Mouse (Mus musculus) forebrain, embryonic 12.5 days (tissue): Measurements from ENCODE around the gene Efna3. TPM values are rescaled to one million over a fixed set of nuclear protein-coding genes. Genes with fewer than 3 reads are reported as not detected.

Source experiments
- ATAC-seq: fragments of 200-750 bp; cut with Nextera tagmentation; 2 replicates; pipeline ENCODE4 v1.8.0; 2017; ENCODE audit warnings: moderate TSS enrichment; ENCODE audit not compliant: low FRiP score
- H3K27ac ChIP-seq: fragments of 300-500 bp; sonication (generic); 2 replicates; pipeline ENCODE4 v1.5.1; 2016; ENCODE audit warnings: mild to moderate bottlenecking
- H3K27me3 ChIP-seq: fragments of 300-500 bp; sonication (generic); 2 replicates; pipeline ENCODE4 v1.6.1; 2016; ENCODE audit warnings: mild to moderate bottlenecking
- H3K36me3 ChIP-seq: fragments of 300-500 bp; sonication (generic); replicated peaks from 2 replicates; pipeline ENCODE4 v1.6.1; 2016; ENCODE audit warnings: mild to moderate bottlenecking
- H3K4me1 ChIP-seq: fragments of 300-500 bp; sonication (generic); 2 replicates; pipeline ENCODE4 v1.6.1; 2016
- H3K4me2 ChIP-seq: fragments of 300-500 bp; sonication (generic); 2 replicates; pipeline ENCODE4 v1.6.1; 2016; ENCODE audit warnings: mild to moderate bottlenecking, moderate library complexity
- H3K4me3 ChIP-seq: fragments of 300-500 bp; sonication (generic); replicated peaks from 2 replicates; pipeline ENCODE4 v1.5.1; 2016; ENCODE audit warnings: mild to moderate bottlenecking
- H3K9ac ChIP-seq: fragments of 300-500 bp; sonication (generic); 2 replicates; pipeline ENCODE4 v1.6.1; 2016; ENCODE audit warnings: mild to moderate bottlenecking
- H3K9me3 ChIP-seq: fragments of 300-500 bp; sonication (generic); 2 replicates; pipeline ENCODE4 v1.6.1; 2016
- WGBS: fragments of 180-500 bp; shearing (Covaris S2); methylation state at CpG from one replicate; pipeline ENCODE4 v1.1.7; 2016; 5-methylcytosine and 5-hydroxymethylcytosine counted together
- polyA plus RNA-seq: library from polyadenylated mRNA; unstranded; fragments of >200 nt; fragmentation: Nextera tagmentation; extraction: Ambion mirVana; gene quantifications from 2 replicates; pipeline ENCODE4 v1.2.1, GENCODE M21; 2016

Gene Efna3
- polyA plus RNA-seq, 1 experiment from 2014 or later, result 11.9 TPM

DNA sequence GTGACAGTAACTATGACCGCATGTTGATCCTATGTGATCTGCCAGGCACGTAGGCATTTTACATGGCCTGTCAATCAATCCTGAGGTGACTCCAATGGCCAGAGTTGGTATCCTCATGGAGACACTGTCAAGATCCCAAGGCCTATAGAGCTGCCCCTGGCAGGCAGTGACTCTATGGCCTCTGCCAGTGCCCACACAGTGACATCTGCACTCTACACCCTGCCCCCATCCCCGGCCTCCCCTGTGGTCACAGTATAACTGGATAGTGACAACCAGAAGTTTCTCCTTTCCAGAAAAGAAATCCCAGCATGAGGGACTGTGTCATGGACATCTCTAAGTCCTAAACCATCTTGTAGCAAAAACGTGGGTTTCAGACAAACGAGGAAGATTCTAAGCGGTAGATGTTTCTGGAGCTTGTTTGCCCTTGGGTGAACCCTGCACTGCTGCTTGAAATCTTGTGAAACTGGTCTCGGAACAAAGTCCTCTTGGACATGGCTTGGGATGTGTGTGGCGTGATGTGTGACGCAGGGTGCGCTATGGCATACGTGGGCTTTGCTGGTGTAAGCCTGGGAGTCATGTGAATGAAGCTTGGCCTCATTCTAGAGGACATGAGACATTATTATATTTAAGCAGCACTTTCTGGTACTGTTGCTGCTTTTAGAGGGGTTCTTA lies 29.4 kb downstream of the Efna3 start:
- no peaks in the 10 kb centered on the region for H3K4me1 ChIP-seq
- H3K9ac ChIP-seq, result no peak overlapping the region
- no peak for ATAC-seq
- no peaks in the 10 kb centered on the region for H3K9me3 ChIP-seq
- H3K36me3 ChIP-seq, result no peaks in the 10 kb centered on the region
- H3K27ac ChIP-seq, result no peak overlapping the region
- 0 out of 2 replicates have a peak, but pooled peaks cover 11% of the 10 kb centered on the region for H3K27me3 ChIP-seq
- WGBS, result 92% methylated on average over 11 of the region's 11 CpGs
- no peak overlapping the region for H3K4me2 ChIP-seq
- H3K4me3 ChIP-seq, result no peak overlapping the region

DNA sequence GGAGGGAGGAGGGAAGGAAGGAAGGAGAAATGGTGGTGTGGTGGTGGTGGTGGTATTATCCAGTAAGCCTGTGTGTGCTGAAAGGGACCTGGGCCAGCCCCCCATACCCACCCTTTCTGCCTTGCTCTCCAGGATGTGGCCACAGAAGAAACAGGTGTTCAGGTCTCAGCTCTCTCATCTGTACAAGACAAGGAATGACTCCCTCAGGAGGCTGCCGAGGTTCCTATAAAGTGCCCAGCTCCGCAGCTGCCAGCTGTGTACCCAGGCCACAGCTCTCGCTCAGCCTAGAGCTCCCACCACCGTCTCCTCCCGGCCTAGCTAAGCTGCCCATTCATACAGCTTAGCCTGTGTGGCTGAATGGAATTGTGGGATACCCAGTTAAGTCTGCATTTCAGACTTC lies 30.5 kb downstream of the Efna3 start:
- no peak for ATAC-seq
- WGBS, result 77% methylated on average over 5 of the region's 5 CpGs
- Histone ChIP-seq H3K9me3 (no peaks in the 10 kb centered on the region), H3K4me3 (no peak overlapping the region), H3K4me2 (no peak overlapping the region), H3K27me3 (0 out of 2 replicates have a peak, but pooled peaks cover 9% of the 10 kb centered on the region), H3K27ac (no peak overlapping the region), H3K36me3 (no peaks in the 10 kb centered on the region), H3K4me1 (no peaks in the 10 kb centered on the region), H3K9ac (no peak overlapping the region)

- WGBS, result 80% methylated on average over 10 of the region's 10 CpGs
These were observed 30.9 kb downstream of the Efna3 start for GRCm38 (mm10) chr3:89291874-89292273.

DNA sequence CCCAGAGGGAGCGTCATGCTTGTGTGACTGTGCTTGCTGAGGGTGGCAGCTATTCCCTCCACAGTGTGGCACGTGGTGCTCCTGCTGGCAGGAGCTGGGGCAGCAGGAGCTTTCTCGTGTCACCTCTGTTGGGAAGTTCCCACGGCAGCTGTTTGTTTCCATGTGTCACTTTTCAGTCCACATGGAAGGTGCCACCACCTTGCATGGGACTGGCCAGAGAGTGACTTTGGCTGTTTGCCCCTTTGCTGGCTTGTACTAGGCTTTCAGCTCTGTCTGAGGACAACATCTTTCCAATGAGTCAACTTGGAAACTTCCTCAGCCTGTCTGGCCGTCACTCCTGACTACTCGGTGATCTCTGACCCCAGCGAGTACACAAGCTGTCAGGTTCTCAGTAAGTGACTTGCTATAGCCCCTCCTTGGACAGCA lies 34.2 kb downstream of the Efna3 start:
- H3K27ac ChIP-seq, result no peak overlapping the region
- ATAC-seq, result no peak
- WGBS, result 59% methylated on average over 7 of the region's 7 CpGs

More at GRCm38 (mm10) chr3:89291874-89292273, 30.9 kb downstream of the Efna3 start:
- 0 out of 2 replicates have a peak, but pooled peaks cover 9% of the 10 kb centered on the region for H3K27me3 ChIP-seq
- no peak overlapping the region for H3K9ac ChIP-seq
- H3K27ac ChIP-seq, result no peak overlapping the region
- H3K9me3 ChIP-seq, result no peaks in the 10 kb centered on the region
- no peak overlapping the region for H3K4me3 ChIP-seq
- H3K4me2 ChIP-seq, result no peak overlapping the region
- no peaks in the 10 kb centered on the region for H3K36me3 ChIP-seq
- no peak for ATAC-seq
- H3K4me1 ChIP-seq, result no peaks in the 10 kb centered on the region

GRCm38 (mm10) chr3:89287286-89287685 lies 35.5 kb downstream of the Efna3 start:
- Histone ChIP-seq H3K4me1 (peaks cover 1% of the 10 kb centered on the region; the same call in 1 of the 2 replicates), H3K4me3 (no peak overlapping the region), H3K9me3 (no peaks in the 10 kb centered on the region), H3K4me2 (no peak overlapping the region), H3K27ac (peak overlapping the region; percentile 19; the same call in 1 of the 2 replicates), H3K27me3 (0 out of 2 replicates have a peak, but pooled peaks cover 12% of the 10 kb centered on the region), H3K36me3 (no peaks in the 10 kb centered on the region), H3K9ac (no peak overlapping the region)
- 62% methylated on average over 5 of the region's 5 CpGs for WGBS
- ATAC-seq, result no peak

More for the DNA sequence above, 34.2 kb downstream of the Efna3 start:
- Histone ChIP-seq H3K4me3 (no peak overlapping the region), H3K4me2 (no peak overlapping the region), H3K9me3 (no peaks in the 10 kb centered on the region), H3K36me3 (no peaks in the 10 kb centered on the region), H3K27me3 (0 out of 2 replicates have a peak, but pooled peaks cover 8% of the 10 kb centered on the region), H3K9ac (no peak overlapping the region), H3K4me1 (no peaks in the 10 kb centered on the region)

GRCm38 (mm10) chr3:89285526-89285925 lies 37.2 kb downstream of the Efna3 start:
- ATAC-seq, result no peak
- H3K9me3 ChIP-seq, result no peaks in the 10 kb centered on the region
- 41% methylated on average over 2 of the region's 2 CpGs for WGBS
- H3K4me3 ChIP-seq, result no peak overlapping the region
- no peaks in the 10 kb centered on the region for H3K36me3 ChIP-seq
- peaks cover 25% of the 10 kb centered on the region for H3K27me3 ChIP-seq
- no peak overlapping the region for H3K4me2 ChIP-seq
- no peak overlapping the region for H3K27ac ChIP-seq
- H3K9ac ChIP-seq, result no peak overlapping the region
- H3K4me1 ChIP-seq, result peaks cover 18% of the 10 kb centered on the region

DNA sequence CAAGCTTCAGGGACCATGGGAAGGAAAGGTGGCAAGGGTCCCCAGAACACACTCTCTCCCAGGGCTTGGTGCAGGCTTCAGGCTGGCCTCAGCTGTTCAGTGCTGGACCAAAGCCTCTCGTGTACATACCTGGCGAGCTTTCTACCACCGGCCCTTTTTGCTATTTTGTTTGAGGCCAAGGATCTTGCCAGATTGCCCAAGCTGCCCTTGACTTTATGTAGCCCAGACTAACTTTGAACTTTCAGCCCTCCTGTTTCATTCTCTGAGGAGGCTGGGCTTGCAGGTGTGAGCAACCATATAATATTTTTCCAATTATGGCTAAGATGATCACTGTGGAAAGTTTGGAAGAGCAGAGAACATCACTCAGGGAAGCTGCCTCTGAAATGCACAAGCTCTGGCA lies 38.5 kb downstream of the Efna3 start:
- WGBS, result 92% methylated on average over 3 of the region's 3 CpGs
- ATAC-seq, result no peak

GRCm38 (mm10) chr3:89282291-89282643 lies 40.5 kb downstream of the Efna3 start:
- Histone ChIP-seq H3K36me3 (no peaks in the 10 kb centered on the region), H3K4me3 (no peak overlapping the region), H3K27me3 (peaks cover 53% of the 10 kb centered on the region), H3K4me2 (no peak overlapping the region), H3K27ac (no peak overlapping the region), H3K9me3 (no peaks in the 10 kb centered on the region), H3K9ac (no peak overlapping the region; the same call in 1 of the 2 replicates), H3K4me1 (peaks cover 39% of the 10 kb centered on the region)
- ATAC-seq, result no peak
- 28% methylated on average over 4 of the region's 4 CpGs for WGBS

More for the DNA sequence above, 38.5 kb downstream of the Efna3 start:
- Histone ChIP-seq H3K4me1 (peaks cover 30% of the 10 kb centered on the region), H3K9ac (no peak overlapping the region), H3K27me3 (peaks cover 38% of the 10 kb centered on the region), H3K27ac (no peak overlapping the region), H3K4me2 (no peak overlapping the region), H3K36me3 (no peaks in the 10 kb centered on the region), H3K9me3 (no peaks in the 10 kb centered on the region), H3K4me3 (no peak overlapping the region)

DNA sequence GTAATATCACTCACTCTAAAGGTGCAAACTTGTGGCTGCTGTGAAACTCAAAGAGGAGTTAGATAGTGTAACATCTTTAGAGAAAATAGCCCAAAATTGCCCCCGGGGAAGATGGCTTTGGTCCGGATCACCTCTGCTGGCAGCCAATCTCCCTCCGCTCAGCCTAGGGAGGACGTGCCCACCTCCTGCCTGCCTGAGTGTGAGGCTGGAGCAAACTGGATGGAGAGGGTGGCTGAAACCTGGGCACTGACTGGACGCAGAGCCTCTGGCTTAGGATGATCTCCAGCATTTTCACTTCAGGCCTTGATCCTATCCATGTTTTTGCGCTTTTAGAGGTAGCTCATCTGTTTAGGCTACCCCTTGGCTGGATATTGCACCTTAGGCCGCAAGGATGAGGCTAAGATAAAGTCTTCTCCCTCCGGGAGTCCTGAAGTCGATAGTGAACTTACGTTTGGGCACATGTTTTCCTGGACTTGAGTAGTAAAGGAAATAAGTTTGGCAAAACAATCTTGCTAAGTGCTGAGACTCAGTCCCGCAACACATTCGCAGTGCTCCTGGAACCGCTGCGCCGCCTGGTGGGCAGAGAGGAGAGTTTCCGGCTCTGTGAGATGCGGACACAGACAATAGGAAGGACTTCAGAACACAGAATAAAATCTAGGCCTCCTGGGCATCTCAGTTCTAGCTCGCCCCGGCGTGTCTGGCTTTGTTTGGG lies 41.0 kb downstream of the Efna3 start:
- H3K27me3 ChIP-seq, result peaks cover 57% of the 10 kb centered on the region
- peaks cover 43% of the 10 kb centered on the region for H3K4me1 ChIP-seq
- no peaks in the 10 kb centered on the region for H3K9me3 ChIP-seq
- 13% methylated on average over 20 of the region's 20 CpGs for WGBS
- H3K27ac ChIP-seq, result no peak overlapping the region
- ATAC-seq, result no peak
- peak overlapping the region; percentile 45 for H3K4me3 ChIP-seq
- no peak overlapping the region; the same call in 1 of the 2 replicates for H3K9ac ChIP-seq
- H3K4me2 ChIP-seq, result peak overlapping the region; percentile 87
- H3K36me3 ChIP-seq, result no peaks in the 10 kb centered on the region

- Histone ChIP-seq H3K4me2 (peak within 1 kb of the TSS; percentile 87), H3K27me3 (peaks cover 57% of the 10 kb centered on the region), H3K9me3 (no peaks in the 10 kb centered on the region), H3K4me3 (peak within 1 kb of the TSS; percentile 45), H3K27ac (peak within 1 kb of the TSS; percentile 25; the same call in 1 of the 2 replicates), H3K9ac (peak within 1 kb of the TSS; percentile 52), H3K36me3 (no peaks in the 10 kb centered on the region), H3K4me1 (peaks cover 43% of the 10 kb centered on the region)
- 1% methylated on average over 52 of the region's 52 CpGs for WGBS
- peak; percentile 49 for ATAC-seq
These were observed 41.9 kb downstream of the Efna3 start, which contains the start of gene Efna1 for GRCm38 (mm10) chr3:89280606-89281511. TSS of gene Efna1 (minus strand) at chr3:89281142.

DNA sequence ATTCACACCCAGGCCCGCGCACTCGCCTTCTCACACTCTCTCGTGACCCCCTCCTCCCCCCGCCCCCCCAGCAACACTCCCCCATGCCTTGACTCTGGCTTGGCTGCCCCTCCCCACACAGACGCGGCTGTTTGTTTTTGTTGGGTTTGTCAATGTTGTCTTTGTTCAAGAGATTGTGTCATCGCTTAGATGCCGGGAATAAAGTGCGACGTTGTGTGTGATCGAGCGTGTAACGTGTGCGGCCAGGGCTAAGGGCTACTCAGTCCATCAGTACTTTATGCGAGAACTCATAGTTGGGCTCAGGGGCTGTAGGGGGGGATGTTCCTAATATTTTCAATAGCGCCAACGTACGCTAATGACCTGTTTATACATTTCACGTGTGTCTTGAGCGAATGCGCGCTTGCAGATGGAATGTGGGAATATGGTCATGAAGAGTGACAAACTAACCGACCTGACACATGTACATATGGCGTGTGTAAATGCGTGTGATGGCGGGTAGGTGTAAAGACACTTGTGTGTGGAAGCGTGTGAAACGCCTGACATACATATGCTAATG lies 42.6 kb downstream of the Efna3 start:
- under 1% methylated on average over 29 of the region's 29 CpGs for WGBS
- peak overlapping the region; percentile 45 for H3K4me3 ChIP-seq
- H3K36me3 ChIP-seq, result no peaks in the 10 kb centered on the region
- H3K9me3 ChIP-seq, result no peaks in the 10 kb centered on the region
- H3K4me2 ChIP-seq, result peak overlapping the region; percentile 87
- H3K9ac ChIP-seq, result peak overlapping the region; percentile 52
- H3K27ac ChIP-seq, result peak overlapping the region; percentile 61; the same call in 1 of the 2 replicates
- H3K4me1 ChIP-seq, result peaks cover 43% of the 10 kb centered on the region
- peak; percentile 20; the same call in 1 of the 2 replicates for ATAC-seq
- H3K27me3 ChIP-seq, result peaks cover 57% of the 10 kb centered on the region
